Mouse (Mus musculus) kidney, adult 18-20 months (tissue): ENCODE measurements at regions not wholly inside any gene's neighbourhood (a gene's known extent, or its start where the extent isn't known, plus 50 kb on each side); places are given as distances from the start of the nearest gene placed in this dataset.
"Not testable (repeated sequence)": the region's sequence is repeated elsewhere in the genome, so short reads cannot be mapped to it uniquely, and the experiment has no call there.

Experiments
- DNase-seq: peaks from one replicate; pipeline ENCODE4 v3.0.0; 2021

DNA sequence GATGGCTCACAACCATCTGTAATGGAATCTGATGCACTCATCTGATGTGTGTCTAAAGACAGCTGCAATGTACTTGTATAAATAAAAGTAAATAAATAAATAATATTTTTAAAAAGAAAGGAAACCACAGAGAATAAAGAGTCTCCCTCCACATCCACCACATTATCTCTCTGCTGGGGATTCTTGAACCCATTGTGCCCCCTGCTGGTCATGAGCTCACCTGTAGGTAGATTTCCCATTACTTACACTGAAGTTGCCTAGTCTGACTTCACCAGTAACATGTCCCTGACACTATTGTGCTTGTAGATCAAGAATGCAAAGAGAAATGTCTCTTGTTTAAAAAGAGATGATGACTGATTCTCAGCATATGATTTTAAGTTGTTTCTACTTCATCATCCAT lies 726.9 kb upstream of the Zfp386 start:
- DNase-seq = not testable (repeated sequence)

DNA sequence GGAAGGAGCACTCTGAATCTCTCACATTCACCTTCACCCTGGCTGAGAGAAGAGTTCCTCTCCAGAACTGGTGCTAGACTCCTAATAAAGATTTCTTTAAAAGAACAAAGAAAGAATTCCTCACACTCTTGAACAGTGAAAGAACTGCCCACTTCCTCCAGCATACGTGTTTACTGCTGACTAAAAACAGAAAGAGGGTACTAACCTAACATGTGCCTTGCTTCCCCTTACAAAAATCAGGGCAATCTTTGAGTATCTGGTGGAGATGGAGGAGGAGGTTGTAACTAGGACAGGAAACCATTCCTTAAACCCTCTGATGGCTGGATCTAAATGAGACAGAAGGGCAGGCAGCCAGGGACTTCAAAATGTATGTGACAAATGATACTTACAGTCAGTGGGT lies 719.1 kb upstream of the Zfp386 start:
- no peak for DNase-seq

DNA sequence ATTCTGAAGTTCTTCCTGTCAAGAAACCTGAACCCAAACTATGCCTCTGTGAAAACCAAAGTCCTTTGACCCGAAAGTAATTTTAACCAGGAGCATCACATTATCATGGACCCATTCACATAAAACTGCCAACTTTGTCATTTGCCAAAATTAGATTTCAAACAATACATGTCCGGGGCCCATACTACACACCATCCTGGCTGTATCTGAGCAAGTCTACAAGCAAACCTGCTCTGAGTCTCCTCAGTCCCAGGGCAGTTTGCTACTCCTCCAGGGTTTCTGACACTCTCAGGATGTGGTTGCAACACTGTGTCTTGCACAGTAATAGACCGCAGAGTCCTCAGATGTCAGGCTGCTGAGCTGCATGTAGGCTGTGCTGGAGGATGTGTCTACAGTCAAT lies 712.8 kb upstream of the Zfp386 start:
- not testable (repeated sequence) for DNase-seq

DNA sequence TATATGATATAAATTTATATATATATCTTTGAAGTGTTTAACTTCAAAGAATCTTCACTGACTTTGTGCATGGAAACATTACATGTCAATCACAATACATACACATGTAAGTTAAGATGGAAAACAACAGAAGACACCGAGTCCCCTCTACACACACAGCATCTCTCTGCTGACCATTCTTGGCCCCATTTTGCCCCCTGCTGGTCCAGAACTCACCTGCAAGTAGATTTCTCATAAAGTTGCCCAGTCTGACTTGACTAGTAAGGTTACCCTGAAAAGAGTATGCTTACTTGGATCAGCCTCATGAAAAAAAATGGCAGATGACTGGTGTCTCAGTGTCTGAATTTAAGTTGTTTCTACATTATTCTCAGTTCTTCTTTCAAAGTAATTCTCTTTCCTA lies 710.9 kb upstream of the Zfp386 start:
- no peak for DNase-seq

DNA sequence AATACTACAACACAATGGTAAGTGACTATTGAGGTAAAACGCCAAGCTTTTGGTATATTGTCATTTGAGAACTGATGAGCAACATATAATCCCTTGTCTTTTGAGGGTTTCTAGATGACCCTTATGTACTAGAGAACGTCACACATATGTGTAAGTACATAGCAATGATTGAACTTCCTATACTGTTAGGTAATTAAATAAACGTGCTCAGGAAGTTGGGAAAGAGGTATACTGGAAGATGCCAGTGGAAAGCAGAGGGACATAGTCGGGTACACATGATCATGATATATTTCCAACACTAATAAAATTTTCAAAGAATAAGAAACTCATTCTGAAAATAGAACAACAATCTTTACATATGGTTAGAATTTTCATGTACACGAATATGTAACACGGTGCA lies 701.4 kb upstream of the Zfp386 start:
- DNase-seq = not testable (repeated sequence)

DNA sequence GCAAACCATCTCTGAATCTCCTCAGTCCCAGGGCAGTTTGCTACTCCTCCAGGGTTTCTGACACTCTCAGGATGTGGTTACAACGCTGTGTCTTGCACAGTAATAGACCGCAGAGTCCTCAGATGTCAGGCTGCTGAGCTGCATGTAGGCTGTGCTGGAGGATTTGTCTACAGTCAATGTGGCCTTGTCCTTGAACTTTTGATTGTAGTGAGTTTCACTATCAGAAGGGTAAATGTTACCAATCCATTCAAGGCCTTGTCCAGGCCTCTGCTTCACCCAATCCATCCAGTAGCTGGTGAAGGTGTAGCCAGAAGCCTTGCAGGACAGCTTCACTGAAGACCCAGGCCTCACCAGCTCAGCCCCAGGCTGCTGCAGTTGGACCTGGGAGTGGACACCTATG lies 688.5 kb upstream of the Zfp386 start:
- DNase-seq = not testable (repeated sequence)

DNA sequence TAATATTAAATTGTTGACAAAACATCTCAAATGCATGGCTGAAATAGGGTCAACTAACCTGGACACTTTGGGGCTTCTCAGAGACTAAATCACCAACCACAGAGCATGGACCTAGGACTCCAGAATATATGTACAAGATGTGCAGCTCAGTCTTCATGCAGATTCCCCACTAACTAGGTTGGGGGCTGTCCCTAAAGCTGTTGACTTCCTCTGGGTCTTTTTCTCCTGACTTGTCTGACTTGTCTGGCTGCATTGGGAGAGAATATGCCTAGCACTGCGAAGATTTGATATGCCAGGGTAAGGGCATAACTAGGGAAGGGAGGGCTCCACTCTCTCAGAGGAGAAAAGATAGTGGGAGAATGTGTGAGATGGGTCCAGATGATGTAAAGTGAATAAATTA lies 681.9 kb upstream of the Zfp386 start:
- not testable (repeated sequence) for DNase-seq

DNA sequence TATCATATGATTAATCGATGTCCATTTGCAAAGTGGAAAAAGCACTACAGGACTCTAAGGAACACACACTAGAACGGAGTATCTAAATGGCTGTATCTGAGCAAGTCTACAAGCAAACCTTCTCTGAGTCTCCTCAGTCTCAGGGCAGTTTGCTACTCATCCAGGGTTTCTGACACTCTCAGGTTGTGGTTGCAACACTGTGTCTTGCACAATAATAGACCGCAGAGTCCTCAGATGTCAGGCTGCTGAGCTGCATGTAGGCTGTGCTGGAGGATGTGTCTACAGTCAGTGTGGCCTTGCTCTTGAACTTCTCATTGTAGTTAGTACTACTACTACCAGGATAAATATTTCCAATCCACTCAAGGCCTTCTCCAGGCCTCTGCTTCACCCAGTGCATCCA lies 675.7 kb upstream of the Zfp386 start:
- not testable (repeated sequence) for DNase-seq

DNA sequence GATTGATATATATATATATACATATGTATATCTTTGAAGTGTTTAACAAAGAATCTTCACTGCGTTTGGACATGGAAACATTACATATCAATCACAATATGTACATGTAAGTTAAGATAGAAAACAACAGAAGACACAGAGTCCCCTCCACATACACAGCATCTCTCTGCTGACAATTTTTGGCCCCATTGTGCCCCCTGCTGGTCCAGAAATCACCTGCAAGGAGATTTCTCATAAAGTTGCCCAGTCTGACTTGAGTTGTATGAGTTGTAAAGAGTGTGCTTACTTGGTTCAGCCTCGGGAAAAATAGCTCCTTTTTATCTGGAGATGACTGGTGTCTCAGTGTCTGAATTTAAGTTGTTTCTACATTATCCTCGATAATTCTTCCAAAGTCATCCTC lies 674.5 kb upstream of the Zfp386 start:
- DNase-seq = not testable (repeated sequence)

DNA sequence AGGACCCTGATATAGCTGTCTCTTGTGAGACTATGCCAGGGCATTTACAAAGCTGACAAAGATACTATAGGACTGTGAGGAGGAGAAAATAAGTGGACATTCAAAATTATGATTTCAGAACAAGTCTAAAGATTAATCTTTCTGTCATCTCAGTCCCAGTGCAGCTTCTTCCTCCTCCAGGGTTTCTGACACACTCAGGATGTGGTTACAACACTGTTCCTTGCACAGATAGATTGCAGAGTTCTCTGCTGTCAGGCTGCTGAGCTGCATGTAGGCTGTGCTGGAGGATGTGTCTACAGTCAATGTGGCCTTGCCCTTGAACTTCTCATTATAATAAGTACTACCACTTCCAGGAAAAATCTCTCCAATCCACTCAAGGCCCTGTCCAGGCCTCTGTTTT lies 661.0 kb upstream of the Zfp386 start:
- not testable (repeated sequence) for DNase-seq

DNA sequence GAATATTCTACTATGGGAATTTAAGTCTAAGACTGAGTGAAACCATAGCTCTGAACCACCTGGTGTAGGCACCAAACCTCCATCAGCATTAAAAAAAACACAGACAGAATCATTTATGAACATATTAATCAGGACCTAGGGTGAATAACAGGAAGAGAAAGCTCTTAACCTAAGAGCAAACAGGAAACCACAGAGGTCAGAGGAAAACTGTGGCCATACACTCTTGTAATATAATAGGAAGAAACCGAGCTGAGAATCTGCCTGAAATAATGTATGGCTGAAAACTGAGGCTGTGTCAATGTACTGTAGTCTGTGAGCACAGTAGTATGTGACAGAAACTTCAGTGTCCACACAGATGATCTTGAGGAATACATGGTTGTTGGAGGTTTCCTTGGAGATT lies 643.4 kb upstream of the Zfp386 start:
- DNase-seq = no peak

DNA sequence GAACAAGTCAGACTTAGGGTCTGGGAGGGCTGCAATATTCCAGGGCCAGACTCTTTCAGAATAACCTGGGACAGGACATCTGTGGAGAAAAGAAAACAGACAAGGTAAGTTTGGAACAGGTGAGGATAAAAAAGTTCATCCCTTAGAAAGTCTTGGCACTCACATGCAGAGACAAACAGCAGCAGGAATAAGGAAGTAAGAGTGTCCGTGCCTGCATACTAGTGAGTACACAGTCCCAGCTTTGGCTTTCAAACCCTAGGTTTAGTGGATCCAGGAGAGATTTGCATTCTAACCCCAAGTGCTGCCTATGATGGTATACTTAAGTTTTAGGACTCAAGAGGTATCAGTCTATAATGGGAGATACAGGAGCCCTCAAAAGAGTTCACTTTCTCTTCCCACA lies 642.9 kb upstream of the Zfp386 start:
- DNase-seq = no peak

DNA sequence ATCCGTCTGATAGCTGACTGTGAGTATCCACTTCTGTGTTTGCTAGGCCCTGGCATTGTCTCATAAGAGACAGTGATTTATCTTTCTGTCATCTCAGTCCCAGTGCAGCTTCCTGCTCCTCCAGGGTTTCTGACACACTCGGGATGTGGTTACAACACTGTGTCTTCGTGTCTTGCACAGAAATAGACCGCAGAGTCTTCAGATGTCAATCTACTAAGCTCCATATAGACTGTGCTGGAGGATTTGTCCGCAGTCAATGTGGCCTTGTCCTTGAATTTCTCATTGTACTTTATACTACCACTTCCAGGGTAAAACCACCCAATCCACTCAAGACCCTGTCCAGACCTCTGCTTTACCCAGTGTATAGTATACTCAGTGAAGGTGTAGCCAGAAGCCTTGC lies 601.3 kb upstream of the Zfp386 start:
- DNase-seq = not testable (repeated sequence)

DNA sequence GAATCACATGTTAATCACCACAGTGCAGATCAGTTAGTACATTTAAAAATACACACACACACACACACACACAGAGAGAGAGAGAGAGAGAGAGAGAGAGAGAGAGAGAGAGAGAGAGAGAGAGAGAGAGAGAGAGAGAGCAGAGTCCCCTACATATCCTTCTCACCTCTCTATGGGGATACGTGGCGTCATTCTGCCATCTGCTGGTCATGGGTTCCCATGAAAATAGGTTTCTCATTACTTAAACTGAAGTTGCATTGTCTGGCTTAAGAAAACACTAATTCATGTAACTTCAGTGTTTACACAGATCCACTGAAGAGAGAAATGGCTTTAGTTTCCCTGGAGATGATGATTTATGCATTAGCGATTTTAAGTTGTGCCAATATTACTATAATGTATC lies 594.9 kb upstream of the Zfp386 start:
- not testable (repeated sequence) for DNase-seq

DNA sequence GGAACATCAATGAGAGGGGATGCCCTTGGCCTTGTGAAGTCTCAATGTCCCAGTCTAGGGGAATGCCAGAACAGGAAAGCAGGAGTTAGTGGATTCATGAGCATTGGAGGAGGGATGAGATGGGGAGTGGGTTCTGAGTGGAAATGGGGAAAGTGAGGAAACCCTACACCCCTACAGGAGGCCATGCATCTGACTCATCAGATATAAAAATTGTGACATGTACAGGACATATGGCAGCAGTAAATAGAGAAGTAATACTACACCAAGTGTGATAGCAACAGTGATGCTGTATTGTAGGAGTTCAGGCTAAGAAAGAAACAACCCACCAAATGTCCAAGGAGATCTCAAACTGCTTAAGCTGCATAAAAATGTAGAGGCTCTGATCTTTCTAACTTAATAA lies 582.7 kb upstream of the Zfp386 start:
- not testable (repeated sequence) for DNase-seq

DNA sequence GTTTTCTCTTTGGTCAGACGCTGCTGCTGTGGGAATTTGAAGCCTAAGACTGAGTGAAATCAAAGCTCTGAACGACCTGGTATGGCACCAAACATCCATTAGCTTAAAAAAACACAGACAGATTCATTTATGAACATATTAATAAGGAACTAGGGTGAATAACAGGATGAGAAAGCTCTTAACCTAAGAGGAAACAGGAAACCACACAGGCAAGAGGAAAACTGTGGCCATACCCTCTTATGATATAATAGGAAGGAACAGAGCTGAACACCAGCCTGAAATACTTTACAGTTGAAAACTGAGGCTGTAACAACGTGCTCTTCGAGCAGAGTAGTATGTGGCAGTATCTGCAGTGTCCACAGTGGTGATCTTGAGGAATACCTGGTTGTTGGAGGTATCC lies 579.5 kb upstream of the Zfp386 start:
- DNase-seq = not testable (repeated sequence)

DNA sequence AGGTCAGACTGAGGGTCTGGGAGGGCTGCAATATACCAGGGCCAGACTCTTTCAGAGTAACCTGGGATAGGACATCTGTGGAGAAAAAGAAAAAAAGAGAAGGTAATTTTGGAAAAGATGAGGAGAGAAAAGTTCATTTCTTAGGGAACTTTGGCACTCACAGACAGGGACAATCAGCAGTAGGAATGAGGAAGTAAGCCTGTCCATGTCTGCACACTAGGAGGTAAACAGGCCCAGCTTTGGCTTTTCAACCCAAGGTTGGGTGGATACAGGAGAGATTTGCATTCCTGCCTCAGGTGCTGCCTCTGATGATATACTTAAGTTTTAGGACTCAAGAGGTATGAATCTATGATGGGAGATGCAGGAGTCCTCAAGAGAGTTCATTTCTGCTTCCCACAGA lies 579.0 kb upstream of the Zfp386 start:
- not testable (repeated sequence) for DNase-seq

DNA sequence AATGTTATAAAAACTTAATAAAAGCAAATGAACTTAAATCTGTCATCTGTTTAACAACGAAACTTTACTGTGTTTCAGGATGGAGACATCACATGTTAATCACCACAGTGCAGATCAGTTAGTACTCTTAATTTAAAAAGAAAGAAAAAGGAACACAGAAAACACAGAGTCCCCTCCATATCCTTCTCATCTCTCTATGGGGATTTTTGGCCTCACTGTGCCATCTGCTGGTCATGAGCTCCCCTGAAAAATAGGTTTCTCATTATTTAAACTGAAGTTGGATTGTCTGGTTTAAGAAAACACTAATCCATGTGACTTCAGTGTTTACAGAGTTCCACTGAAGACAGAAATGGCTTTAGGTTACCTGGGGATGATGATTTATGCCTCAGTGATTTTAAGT lies 548.7 kb upstream of the Zfp386 start:
- no peak for DNase-seq

DNA sequence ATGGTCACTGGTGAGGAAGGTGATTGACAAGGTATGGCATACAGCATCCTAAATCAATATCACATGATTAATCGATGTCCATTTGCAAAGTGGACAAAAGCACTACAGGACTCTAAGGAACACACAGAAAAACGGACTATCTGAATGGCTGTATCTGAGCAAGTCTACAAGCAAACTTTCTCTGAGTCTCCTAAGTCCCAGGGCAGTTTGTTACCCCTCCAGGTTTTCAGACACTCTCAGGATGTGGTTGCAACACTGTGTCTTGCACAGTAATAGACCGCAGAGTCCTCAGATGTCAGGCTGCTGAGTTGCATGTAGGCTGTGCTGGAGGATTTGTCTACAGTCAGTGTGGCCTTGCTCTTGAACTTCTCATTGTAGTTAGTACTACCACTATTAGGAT lies 540.2 kb upstream of the Zfp386 start:
- not testable (repeated sequence) for DNase-seq

DNA sequence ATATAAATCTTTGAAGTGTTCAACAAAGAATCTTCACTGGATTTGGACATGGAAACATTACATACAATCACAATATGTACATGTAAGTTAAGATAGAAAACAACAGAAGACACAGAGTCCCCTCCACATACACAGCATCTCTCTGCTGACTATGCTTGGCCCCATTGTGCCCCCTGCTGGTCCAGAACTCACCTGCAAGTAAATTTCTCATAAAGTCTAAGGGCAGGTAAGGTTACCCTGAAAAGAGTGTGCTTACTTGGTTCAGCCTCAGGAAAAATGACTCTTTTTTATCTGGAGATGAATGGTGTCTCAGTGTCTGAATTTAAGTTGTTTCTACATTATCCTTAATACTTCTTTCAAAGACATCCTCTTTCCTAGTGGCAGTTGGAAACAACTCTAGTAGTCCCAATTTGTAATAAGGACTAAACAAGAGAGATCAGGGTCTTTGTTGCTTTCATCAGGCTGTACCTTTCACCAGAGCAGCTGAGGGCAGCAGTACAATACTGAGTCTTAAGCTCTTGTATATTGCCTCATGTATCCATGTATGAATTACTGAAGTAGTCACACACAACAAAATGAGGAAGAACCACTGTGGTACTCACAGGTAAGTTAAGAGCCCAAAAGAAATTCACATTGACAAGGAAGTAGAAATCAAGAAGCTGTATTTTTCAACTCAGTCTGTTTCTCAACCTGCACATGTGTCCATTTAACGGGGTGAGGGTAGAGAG lies 538.7 kb upstream of the Zfp386 start:
- not testable (repeated sequence) for DNase-seq

DNA sequence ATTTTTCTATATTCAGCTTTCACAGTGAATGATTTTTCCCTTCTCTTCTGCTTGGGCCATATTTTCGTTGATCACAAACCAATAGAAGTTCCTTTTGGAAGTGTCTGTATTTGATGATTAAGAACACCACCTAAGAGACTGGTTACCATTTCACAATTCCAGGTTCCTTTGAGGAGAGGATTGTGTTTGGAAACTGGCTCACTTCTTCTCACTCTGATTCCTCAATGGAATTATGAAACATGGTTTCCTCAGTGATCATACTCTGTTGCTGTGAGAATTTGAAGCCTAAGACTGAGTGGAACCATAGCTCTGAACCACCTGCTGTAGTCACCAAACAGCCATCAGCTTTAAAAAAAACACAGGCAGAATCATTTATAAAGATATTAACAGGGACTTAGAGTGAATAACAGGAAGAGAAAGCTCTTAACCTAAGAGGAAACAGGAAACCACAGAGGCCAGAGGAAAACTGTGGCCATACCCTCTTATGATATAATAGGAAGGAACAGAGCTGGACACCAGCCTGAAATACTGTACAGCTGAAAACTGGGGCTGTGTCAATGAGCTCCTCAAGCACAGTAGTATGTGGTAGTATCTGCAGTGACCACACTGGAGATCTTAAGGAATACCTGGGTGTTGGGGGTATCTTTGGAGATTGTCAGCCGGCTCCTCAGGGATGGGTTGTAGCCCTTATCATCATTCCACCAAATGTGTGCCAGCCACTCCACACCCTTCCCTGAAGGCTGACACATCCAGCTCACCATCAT lies 528.6 kb upstream of the Zfp386 start:
- not testable (repeated sequence) for DNase-seq

DNA sequence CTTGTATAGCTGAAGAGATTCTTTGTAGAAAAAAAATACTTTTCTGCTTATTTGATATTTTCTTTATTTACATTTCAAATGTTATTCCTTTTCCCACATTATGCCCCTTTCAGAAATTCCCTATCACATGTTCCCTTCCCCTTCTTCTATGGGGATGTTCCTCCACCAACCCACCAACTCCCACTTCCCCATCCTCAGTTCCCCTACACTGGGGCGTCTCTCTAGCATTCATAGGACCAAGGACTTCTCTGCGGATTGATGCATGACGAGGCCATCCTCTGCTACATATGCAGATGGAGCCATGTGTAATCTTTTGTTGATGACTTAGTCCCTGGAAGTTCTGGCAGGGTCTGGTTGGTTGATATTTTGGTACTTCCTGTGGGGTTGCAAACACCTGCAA lies 520.5 kb upstream of the Zfp386 start:
- no peak for DNase-seq

DNA sequence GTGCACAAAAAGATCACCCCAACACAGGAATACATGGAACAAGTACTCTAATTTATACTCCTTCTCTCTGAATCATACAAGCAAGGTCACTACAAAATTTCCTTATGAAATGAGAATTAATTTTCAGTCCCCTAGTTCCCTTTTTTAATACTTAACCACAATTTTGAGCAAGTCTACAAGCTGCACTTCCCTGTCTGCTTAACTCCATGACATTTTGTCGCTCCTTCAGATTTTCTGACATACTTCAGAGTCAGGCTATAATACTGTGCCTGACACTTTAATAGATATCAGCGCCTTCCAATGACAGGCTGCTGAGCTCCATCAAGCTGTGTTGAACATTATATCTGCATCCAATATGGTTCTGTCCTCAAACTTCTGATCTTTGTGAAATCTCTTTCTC lies 505.0 kb upstream of the Zfp386 start:
- DNase-seq = no peak

DNA sequence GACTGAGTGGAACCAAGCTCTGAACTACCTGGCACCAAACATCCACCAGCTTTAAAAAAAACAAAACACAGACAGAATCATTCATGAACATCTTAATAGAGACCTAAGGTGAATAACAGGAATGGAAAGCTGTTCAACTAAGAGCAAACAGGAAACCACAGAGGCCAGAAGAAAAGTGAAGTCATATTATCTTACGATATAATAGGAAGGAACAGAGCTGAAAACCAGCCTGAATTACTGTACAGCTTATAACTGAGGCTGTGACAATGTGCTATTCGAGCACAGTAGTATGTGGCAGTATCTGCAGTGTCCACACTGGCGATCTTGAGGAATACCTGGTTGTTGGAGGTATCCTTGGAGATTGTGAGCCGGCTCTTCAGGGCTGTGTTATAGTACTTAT lies 480.6 kb upstream of the Zfp386 start:
- DNase-seq = not testable (repeated sequence)

DNA sequence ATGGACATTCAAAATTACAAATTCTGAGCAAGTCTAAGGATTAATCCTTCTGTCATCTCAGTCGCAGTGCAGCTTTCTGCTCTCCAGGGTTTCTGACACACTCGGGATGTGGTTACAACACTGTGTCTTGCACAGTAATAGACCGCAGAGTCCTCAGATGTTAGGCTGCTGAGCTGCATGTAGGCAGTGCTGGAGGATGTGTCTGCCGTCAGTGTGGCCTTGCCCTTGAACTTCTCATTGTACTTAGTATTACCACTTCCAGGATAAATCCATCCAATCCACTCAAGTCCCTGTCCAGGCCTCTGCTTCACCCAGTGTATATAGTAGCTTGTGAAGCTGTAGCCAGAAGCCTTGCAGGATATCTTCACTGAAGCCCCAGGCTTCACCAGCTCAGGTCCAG lies 454.5 kb upstream of the Zfp386 start:
- not testable (repeated sequence) for DNase-seq
